Mouse (Mus musculus) neural tube, embryonic 11.5 days (tissue): Measurements from ENCODE around the gene Srms. TPM values are rescaled to one million over a fixed set of nuclear protein-coding genes. Genes with fewer than 3 reads are reported as not detected.

Experiments used
- ATAC-seq: fragments of 200-750 bp; cut with Nextera tagmentation; 2 replicates; pipeline ENCODE4 v1.8.0; 2017; ENCODE audit warnings: moderate number of reproducible peaks, mild to moderate bottlenecking, moderate TSS enrichment, moderate library complexity; ENCODE audit not compliant: insufficient read depth, low FRiP score, low TSS enrichment
- DNase-seq: peaks from one replicate; pipeline ENCODE4 v3.0.0-alpha.2; 2015; ENCODE audit warnings: low spot score
- H3K27ac ChIP-seq: fragments of 300-500 bp; sonication (generic); 2 replicates; pipeline ENCODE4 v1.5.1; 2014; ENCODE audit warnings: low read depth, mild to moderate bottlenecking, low read length
- H3K27me3 ChIP-seq: fragments of 300-500 bp; sonication (generic); 2 replicates; pipeline ENCODE4 v1.6.1; 2014; ENCODE audit warnings: mild to moderate bottlenecking, low read length, mixed read lengths; ENCODE audit not compliant: control insufficient read depth, insufficient read depth
- H3K36me3 ChIP-seq: fragments of 300-500 bp; sonication (generic); 2 replicates; pipeline ENCODE4 v1.6.1; 2014; ENCODE audit warnings: mild to moderate bottlenecking, low read length, moderate library complexity, mixed read lengths; ENCODE audit not compliant: control insufficient read depth, insufficient read depth
- H3K4me1 ChIP-seq: fragments of 300-500 bp; sonication (generic); 2 replicates; pipeline ENCODE4 v1.6.1; 2014; ENCODE audit warnings: low read length, mixed read lengths; ENCODE audit not compliant: control insufficient read depth, insufficient read depth
- H3K4me2 ChIP-seq: fragments of 300-500 bp; sonication (generic); 2 replicates; pipeline ENCODE4 v1.6.1; 2014; ENCODE audit warnings: low read depth, mild to moderate bottlenecking, moderate library complexity
- H3K4me3 ChIP-seq: fragments of 300-500 bp; sonication (generic); 2 replicates; pipeline ENCODE4 v1.5.1; 2014; ENCODE audit warnings: low read depth, low read length
- H3K9ac ChIP-seq: fragments of 300-500 bp; sonication (generic); 2 replicates; pipeline ENCODE4 v1.6.1; 2014; ENCODE audit warnings: mild to moderate bottlenecking, low read length
- H3K9me3 ChIP-seq: fragments of 300-500 bp; sonication (generic); 2 replicates; pipeline ENCODE4 v1.6.1; 2016; ENCODE audit warnings: low read length; ENCODE audit not compliant: control insufficient read depth
- WGBS: fragments of 180-500 bp; shearing (Covaris S2); extraction: QIAGEN DNeasy Blood & Tissue Kit; methylation state at CpG from one replicate; pipeline ENCODE4 v1.1.7; 2014; 5-methylcytosine and 5-hydroxymethylcytosine counted together
- polyA plus RNA-seq: library from polyadenylated mRNA; unstranded; fragments of >200 nt; fragmentation: Nextera tagmentation; extraction: Ambion mirVana; gene quantifications from 2 replicates; pipeline ENCODE4 v1.2.1, GENCODE M21; 2014

Srms gene
- polyA plus RNA-seq, 1 experiment from 2014 or later = 0.12 TPM

DNA sequence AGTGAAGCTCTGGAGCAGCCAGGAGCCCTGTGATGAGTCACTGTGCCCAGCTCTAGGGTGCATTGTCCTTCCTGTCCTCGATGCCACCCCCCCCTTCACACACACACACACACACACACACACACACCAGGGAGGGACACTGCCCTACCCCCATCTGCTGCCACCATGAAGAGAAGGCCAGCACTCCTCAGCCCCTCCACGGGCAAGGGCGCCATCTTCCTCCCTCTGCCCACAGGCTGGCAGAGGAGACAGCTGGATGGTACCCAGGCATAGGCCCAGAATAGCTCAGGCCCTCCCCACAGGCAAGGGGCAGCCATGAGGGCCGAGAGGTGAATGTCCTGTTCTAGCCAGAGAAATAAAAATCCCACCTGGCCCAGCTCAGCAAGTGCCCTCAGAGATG, 57.2 kb downstream of the Srms start:
- H3K9ac ChIP-seq = peak overlapping the region; percentile 33; the same call in 1 of the 2 replicates
- H3K4me3 ChIP-seq = peak overlapping the region; percentile 25
- DNase-seq = no peak
- H3K27ac ChIP-seq = no peak overlapping the region
- peak overlapping the region; percentile 45 for H3K4me2 ChIP-seq
- H3K27me3 ChIP-seq = peaks cover 31% of the 10 kb centered on the region
- 60% methylated on average over 4 of the region's 4 CpGs for WGBS
- H3K4me1 ChIP-seq = peaks cover 8% of the 10 kb centered on the region
- no peaks in the 10 kb centered on the region for H3K36me3 ChIP-seq
- H3K9me3 ChIP-seq = no peaks in the 10 kb centered on the region
- ATAC-seq = no peak

Other genes with a start within 250 kb of the Srms start
- gene Arfgap1, start 246.0 kb downstream of the Srms start, polyA plus RNA-seq = 60.2 and 61.4 TPM in 2 replicates
- 1.0 and 2.1 TPM in 2 replicates for gene Col20a1, start 226.7 kb downstream of the Srms start, polyA plus RNA-seq
- 61.4 and 68.5 TPM in 2 replicates for gene Chrna4, start 169.6 kb downstream of the Srms start, polyA plus RNA-seq
- gene Kcnq2, start 77.9 kb downstream of the Srms start, polyA plus RNA-seq = 16.0 and 17.1 TPM in 2 replicates
- 0.92 and 0.93 TPM in 2 replicates for gene Eef1a2, start 56.2 kb downstream of the Srms start, polyA plus RNA-seq
- 402 and 413 TPM in 2 replicates for gene Ppdpf, start 25.9 kb downstream of the Srms start, polyA plus RNA-seq
- not detected in 2 replicates for gene Ptk6, start 10.4 kb downstream of the Srms start, polyA plus RNA-seq
- gene Fndc11, start 6.8 kb upstream of the Srms start, polyA plus RNA-seq = 0.28 TPM in 1 of 2 replicates, not detected in the other
- gene Helz2, start 28.8 kb upstream of the Srms start, polyA plus RNA-seq = 0.64 and 0.68 TPM in 2 replicates
- 21.6 and 21.9 TPM in 2 replicates for gene Gmeb2, start 74.8 kb upstream of the Srms start, polyA plus RNA-seq
- gene Stmn3, start 101.3 kb upstream of the Srms start, polyA plus RNA-seq = 391 and 430 TPM in 2 replicates
- 53.7 and 61.8 TPM in 2 replicates for gene Rtel1, start 106.6 kb upstream of the Srms start, polyA plus RNA-seq
- 44.5 and 46.4 TPM in 2 replicates for gene Zgpat, start 151.7 kb upstream of the Srms start, polyA plus RNA-seq
- gene Arfrp1, start 152.2 kb upstream of the Srms start, polyA plus RNA-seq = 63.3 and 69.8 TPM in 2 replicates
- gene Lime1, start 166.9 kb upstream of the Srms start, polyA plus RNA-seq = 23.9 and 24.2 TPM in 2 replicates
- gene Zbtb46, start 246.2 kb upstream of the Srms start, polyA plus RNA-seq = 20.2 and 21.9 TPM in 2 replicates